Mouse (Mus musculus) urinary bladder, postnatal 0 days (tissue): Measurements from ENCODE around the gene Acot12. TPM values are rescaled to one million over a fixed set of nuclear protein-coding genes. Genes with fewer than 3 reads are reported as not detected.

Source experiments
- microRNA-seq: library from miRNA; unstranded; fragments of <30 nt; microRNA quantifications from one replicate; pipeline ENCODE4, GENCODE M21; 2016
- polyA plus RNA-seq: library from polyadenylated mRNA; unstranded; fragments of >200 nt; fragmentation: Nextera tagmentation; extraction: Ambion mirVana; gene quantifications from 2 replicates; pipeline ENCODE4 v1.2.1, GENCODE M21; 2015

Acot12 gene
- not detected in 2 replicates for polyA plus RNA-seq

GRCm38 (mm10) chr13:91741280-91742047 lies at the start of gene Acot12:
Gene Acot12 (plus strand): TSS chr13:91741512.

GRCm38 (mm10) chr13:91807155-91807839 lies 66.0 kb downstream of the Acot12 start, which contains the start of gene Zcchc9:
Gene Zcchc9 (minus strand): TSS chr13:91807705.

Small RNA genes within 50 kb of the gene (microRNA-seq; reads per million reads assigned to microRNA genes)
- gene Gm27656 = not detected

Other genes with a start within 250 kb of the Acot12 start
- gene Zcchc9, start 66.2 kb downstream of the Acot12 start, polyA plus RNA-seq = 22.9 and 25.4 TPM in 2 replicates
- not detected in 2 replicates for gene Ckmt2, start 135.4 kb downstream of the Acot12 start, polyA plus RNA-seq